Mouse (Mus musculus) stomach, embryonic 14.5 days (tissue): Measurements from ENCODE around the gene Csnk1g1. TPM values are rescaled to one million over a fixed set of nuclear protein-coding genes. Genes with fewer than 3 reads are reported as not detected.

Experiments
- ATAC-seq: fragments of 200-750 bp; cut with Nextera tagmentation; 2 replicates; pipeline ENCODE4 v1.8.0; 2017; ENCODE audit warnings: low read depth, moderate TSS enrichment; ENCODE audit not compliant: insufficient number of reproducible peaks, insufficient read depth, low FRiP score
- H3K27ac ChIP-seq: fragments of 300-500 bp; sonication (generic); 2 replicates; pipeline ENCODE4 v1.5.1; 2014; ENCODE audit warnings: mild to moderate bottlenecking, low read length, moderate library complexity, mixed read lengths
- H3K27me3 ChIP-seq: fragments of 300-500 bp; sonication (generic); 2 replicates; pipeline ENCODE4 v1.6.1; 2014; ENCODE audit warnings: low read length, control low read depth, mixed read lengths; ENCODE audit not compliant: control insufficient read depth, insufficient read depth
- H3K36me3 ChIP-seq: fragments of 300-500 bp; sonication (generic); 2 replicates; pipeline ENCODE4 v1.6.1; 2014; ENCODE audit warnings: mild to moderate bottlenecking, control low read depth, low read length, moderate library complexity, mixed read lengths; ENCODE audit not compliant: control insufficient read depth, insufficient read depth
- H3K4me1 ChIP-seq: fragments of 300-500 bp; sonication (generic); 2 replicates; pipeline ENCODE4 v1.6.1; 2014; ENCODE audit warnings: low read length, control low read depth, mixed read lengths; ENCODE audit not compliant: control insufficient read depth, insufficient read depth
- H3K4me2 ChIP-seq: fragments of 300-500 bp; sonication (generic); replicated peaks from 2 replicates; pipeline ENCODE4 v1.6.1; 2014; ENCODE audit warnings: low read depth, low read length, control low read depth
- H3K4me3 ChIP-seq: fragments of 300-500 bp; sonication (generic); 2 replicates; pipeline ENCODE4 v1.5.1; 2014; ENCODE audit warnings: low read depth, low read length, control low read depth
- H3K9ac ChIP-seq: fragments of 300-500 bp; sonication (generic); replicated peaks from 2 replicates; pipeline ENCODE4 v1.6.1; 2014; ENCODE audit warnings: low read depth, mild to moderate bottlenecking, control low read depth, low read length, moderate library complexity, mixed read lengths
- H3K9me3 ChIP-seq: fragments of 300-500 bp; sonication (generic); 2 replicates; pipeline ENCODE4 v1.6.1; 2016; ENCODE audit warnings: low read depth, low read length, control low read depth; ENCODE audit not compliant: control insufficient read depth
- WGBS: fragments of 180-500 bp; shearing (Covaris S2); extraction: QIAGEN DNeasy Blood & Tissue Kit; methylation state at CpG from one replicate; pipeline ENCODE4 v1.1.7; 2014; 5-methylcytosine and 5-hydroxymethylcytosine counted together
- polyA plus RNA-seq: library from polyadenylated mRNA; unstranded; fragments of >200 nt; fragmentation: Nextera tagmentation; extraction: Ambion mirVana; gene quantifications from 2 replicates; pipeline ENCODE4 v1.2.1, GENCODE M21; 2014

The Csnk1g1 gene
- polyA plus RNA-seq, 1 experiment from 2014 or later = 25.3 TPM

DNA sequence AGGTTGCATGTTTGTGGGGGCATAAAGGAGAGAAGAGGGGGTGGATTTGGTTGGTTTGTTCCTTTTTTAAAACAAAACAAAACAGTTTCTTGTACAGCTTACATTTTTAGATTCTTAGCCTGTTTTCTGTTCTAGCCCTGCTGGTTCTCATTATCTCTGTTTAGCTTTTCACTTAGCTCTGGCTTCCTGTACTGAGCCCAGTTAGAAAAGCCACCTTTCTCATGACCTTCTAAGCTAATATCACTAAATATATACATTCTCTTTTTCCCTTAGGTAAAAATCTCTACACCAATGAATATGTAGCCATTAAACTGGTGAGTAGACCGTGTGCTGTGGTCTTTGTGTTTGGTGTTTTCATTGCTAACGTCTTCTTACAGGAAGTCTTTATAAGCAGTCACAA is 64.5 kb downstream of the Csnk1g1 start:
- Histone ChIP-seq H3K9me3 (no peaks in the 10 kb centered on the region), H3K36me3 (no peaks in the 10 kb centered on the region), H3K4me3 (no peak overlapping the region), H3K9ac (no peak overlapping the region), H3K4me1 (no peaks in the 10 kb centered on the region), H3K4me2 (no peak overlapping the region), H3K27me3 (no peaks in the 10 kb centered on the region), H3K27ac (no peak overlapping the region)
- WGBS = 56% methylated on average over 2 of the region's 2 CpGs
- ATAC-seq = no peak

GRCm38 (mm10) chr9:65975886-65976285 is 67.2 kb downstream of the Csnk1g1 start:
- Histone ChIP-seq H3K4me3 (no peak overlapping the region), H3K27me3 (no peaks in the 10 kb centered on the region), H3K4me1 (no peaks in the 10 kb centered on the region), H3K27ac (no peak overlapping the region), H3K36me3 (no peaks in the 10 kb centered on the region), H3K9me3 (no peaks in the 10 kb centered on the region), H3K9ac (no peak overlapping the region), H3K4me2 (no peak overlapping the region)
- ATAC-seq = no peak

DNA sequence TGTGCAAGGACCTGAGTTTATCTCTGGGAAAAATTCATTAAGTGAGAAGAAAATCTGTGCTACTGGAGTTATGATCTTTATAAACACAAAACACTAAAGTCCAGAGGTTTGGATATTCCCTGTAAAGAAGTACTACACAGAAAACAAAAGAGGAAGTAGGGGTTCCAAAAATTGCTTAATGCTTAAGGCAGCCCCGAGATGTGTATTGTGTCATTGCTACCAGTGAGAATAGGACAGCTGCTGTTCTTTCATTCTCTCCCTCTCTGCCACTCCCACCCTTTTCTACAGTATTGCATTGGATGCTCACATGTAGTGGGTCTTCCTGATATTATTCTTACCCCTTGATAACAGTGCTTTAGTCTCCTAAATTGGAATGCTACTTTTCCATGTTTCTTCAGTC is 74.1 kb downstream of the Csnk1g1 start:
- H3K36me3 ChIP-seq = no peaks in the 10 kb centered on the region
- H3K4me3 ChIP-seq = no peak overlapping the region
- H3K4me1 ChIP-seq = no peaks in the 10 kb centered on the region
- no peak overlapping the region for H3K4me2 ChIP-seq
- H3K9ac ChIP-seq = no peak overlapping the region
- H3K27me3 ChIP-seq = no peaks in the 10 kb centered on the region
- no peak for ATAC-seq
- no peak overlapping the region for H3K27ac ChIP-seq
- WGBS = 92% methylated on average over 1 of the region's 1 CpGs
- no peaks in the 10 kb centered on the region for H3K9me3 ChIP-seq

GRCm38 (mm10) chr9:65987021-65987420 is 78.3 kb downstream of the Csnk1g1 start:
- 87% methylated on average over 5 of the region's 5 CpGs for WGBS
- Histone ChIP-seq H3K9me3 (no peaks in the 10 kb centered on the region), H3K36me3 (no peaks in the 10 kb centered on the region), H3K9ac (no peak overlapping the region), H3K4me2 (no peak overlapping the region), H3K4me3 (no peak overlapping the region), H3K27ac (no peak overlapping the region), H3K4me1 (no peaks in the 10 kb centered on the region), H3K27me3 (no peaks in the 10 kb centered on the region)
- no peak for ATAC-seq

DNA sequence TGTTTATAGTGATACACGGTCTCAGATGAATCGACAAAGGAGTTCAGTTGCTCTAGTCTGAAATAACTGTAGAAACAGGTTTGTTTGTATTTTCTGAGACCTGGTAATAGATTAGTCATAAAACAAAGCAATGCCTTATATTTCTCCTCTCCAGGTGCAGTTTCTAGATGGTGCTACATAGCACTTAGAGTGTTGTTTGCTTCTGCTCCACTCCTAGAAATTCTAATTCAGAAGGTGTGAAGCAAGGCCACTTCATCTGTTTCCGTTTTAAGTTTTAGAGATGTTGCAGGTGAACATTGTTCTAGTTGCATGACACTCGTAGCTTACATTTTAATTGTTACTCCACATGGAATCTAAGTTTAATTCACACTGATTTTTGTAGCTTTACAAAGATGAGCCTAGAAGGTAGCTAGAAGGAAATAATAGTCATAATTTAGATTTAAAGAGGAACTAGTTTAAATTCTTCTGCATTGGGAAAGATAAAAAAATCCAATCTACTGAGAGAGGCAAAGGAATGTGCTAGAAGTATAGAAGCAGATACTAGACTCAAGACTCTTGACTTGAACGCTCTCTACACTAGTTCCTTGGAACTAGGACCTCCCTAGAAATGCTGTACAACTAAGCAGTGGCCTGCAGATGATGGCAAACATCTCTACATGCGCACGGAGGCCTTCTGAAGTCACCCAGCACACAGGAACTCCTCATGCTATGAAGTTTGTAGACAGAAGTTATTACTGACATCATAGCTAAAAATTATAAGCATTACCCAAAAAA is 87.1 kb downstream of the Csnk1g1 start:
- Histone ChIP-seq H3K4me3 (no peak overlapping the region), H3K27ac (no peak overlapping the region), H3K4me1 (no peaks in the 10 kb centered on the region), H3K9ac (no peak overlapping the region), H3K9me3 (no peaks in the 10 kb centered on the region), H3K36me3 (peaks cover 2% of the 10 kb centered on the region; the same call in 1 of the 2 replicates), H3K27me3 (no peaks in the 10 kb centered on the region), H3K4me2 (no peak overlapping the region)
- ATAC-seq = no peak
- WGBS = 93% methylated on average over 7 of the region's 7 CpGs

GRCm38 (mm10) chr9:65998965-65999364 is 90.2 kb downstream of the Csnk1g1 start:
- no peak for ATAC-seq
- Histone ChIP-seq H3K36me3 (peaks cover 5% of the 10 kb centered on the region), H3K9me3 (no peaks in the 10 kb centered on the region), H3K4me2 (no peak overlapping the region), H3K27ac (no peak overlapping the region), H3K4me3 (no peak overlapping the region), H3K27me3 (no peaks in the 10 kb centered on the region), H3K4me1 (no peaks in the 10 kb centered on the region), H3K9ac (no peak overlapping the region)
- 61% methylated on average over 5 of the region's 5 CpGs for WGBS

DNA sequence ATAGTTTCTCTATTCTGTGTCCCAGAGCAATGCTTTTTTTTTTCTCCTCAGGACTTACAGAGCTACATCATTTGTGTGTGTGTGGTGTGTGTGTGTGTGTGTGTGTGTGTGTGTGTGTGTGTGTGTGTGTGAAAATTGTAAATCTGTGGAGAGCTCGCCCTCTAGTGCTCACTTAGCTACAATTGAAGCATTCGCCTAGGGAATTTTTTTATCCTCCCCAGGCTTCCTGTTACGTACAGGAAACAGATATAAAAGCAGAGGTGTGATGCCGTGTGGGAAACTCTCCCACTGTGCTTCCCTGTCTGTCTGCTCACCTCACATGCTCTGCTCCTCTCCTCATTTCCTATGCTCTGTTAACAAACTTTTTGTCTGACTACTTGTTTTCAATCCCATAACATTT is 95.7 kb downstream of the Csnk1g1 start:
- H3K4me2 ChIP-seq = no peak overlapping the region
- no peaks in the 10 kb centered on the region for H3K9me3 ChIP-seq
- no peak for ATAC-seq
- H3K4me3 ChIP-seq = no peak overlapping the region
- peaks cover 11% of the 10 kb centered on the region for H3K36me3 ChIP-seq
- no peaks in the 10 kb centered on the region for H3K27me3 ChIP-seq
- H3K27ac ChIP-seq = no peak overlapping the region
- 38% methylated on average over 4 of the region's 4 CpGs for WGBS
- no peak overlapping the region for H3K9ac ChIP-seq
- H3K4me1 ChIP-seq = no peaks in the 10 kb centered on the region

GRCm38 (mm10) chr9:66007603-66008202 is 99.0 kb downstream of the Csnk1g1 start:
- H3K4me2 ChIP-seq = no peak overlapping the region
- H3K4me1 ChIP-seq = no peaks in the 10 kb centered on the region
- peaks cover 15% of the 10 kb centered on the region for H3K36me3 ChIP-seq
- no peak overlapping the region for H3K27ac ChIP-seq
- H3K4me3 ChIP-seq = no peak overlapping the region
- H3K27me3 ChIP-seq = no peaks in the 10 kb centered on the region
- H3K9me3 ChIP-seq = no peaks in the 10 kb centered on the region
- 75% methylated on average over 7 of the region's 7 CpGs for WGBS
- no peak for ATAC-seq
- H3K9ac ChIP-seq = no peak overlapping the region

- no peak overlapping the region for H3K4me2 ChIP-seq
- H3K9me3 ChIP-seq = no peaks in the 10 kb centered on the region
- no peak overlapping the region for H3K9ac ChIP-seq
- H3K27ac ChIP-seq = no peak overlapping the region
- no peak overlapping the region for H3K4me3 ChIP-seq
- no peaks in the 10 kb centered on the region for H3K27me3 ChIP-seq
- ATAC-seq = no peak
- no peaks in the 10 kb centered on the region for H3K4me1 ChIP-seq
- peaks cover 4% of the 10 kb centered on the region for H3K36me3 ChIP-seq
Observed at GRCm38 (mm10) chr9:66020601-66021000, 111.9 kb downstream of the Csnk1g1 start.
